In the genomic region with DNA sequence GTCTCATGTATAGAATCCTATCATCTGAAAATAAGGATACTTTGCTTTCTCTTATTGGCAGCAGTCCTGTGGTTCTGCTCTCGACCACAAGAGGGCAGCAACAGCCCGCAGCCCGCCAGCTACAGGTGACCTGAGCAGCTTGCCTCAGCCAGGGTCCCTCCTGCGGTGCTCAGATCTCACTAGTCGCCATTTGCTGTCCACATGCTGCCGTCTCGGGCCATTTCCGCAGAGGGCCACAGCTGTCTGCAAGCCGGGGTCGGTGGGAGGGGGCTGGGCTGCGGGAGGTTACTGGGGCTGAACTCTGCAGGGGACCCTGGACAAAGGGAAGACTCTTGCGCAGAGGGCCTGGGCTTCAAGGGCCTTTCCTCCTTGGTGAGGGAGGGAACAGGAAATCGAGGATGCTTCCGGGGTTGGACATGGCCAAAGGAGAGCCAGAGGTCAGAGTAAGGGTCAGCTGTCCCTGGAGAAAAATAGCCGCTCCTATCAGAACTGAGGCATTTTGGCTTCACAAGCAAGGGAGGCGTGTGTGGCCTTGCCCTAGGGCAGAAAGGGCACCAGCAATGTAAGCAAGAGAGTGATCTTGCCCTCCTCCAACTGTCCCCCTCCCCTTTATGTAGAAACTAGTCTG, we compare ENCODE assay signal across 8 mouse cellular contexts. TPM values are rescaled to one million over a fixed set of nuclear protein-coding genes. Genes with fewer than 3 reads are reported as not detected.
DNase-seq lines count a peak whose midpoint lies in the region; ATAC-seq and TF ChIP-seq lines count a peak whose summit lies in the region.

No protein-coding gene starts in this region.

- DNase-seq in ES-E14 (ENCODE audit: low read depth, low spot score) = peak; percentile 51
- DNase-seq in cerebellum, adult 11 months = peak; percentile 73
- peak; percentile 90 for DNase-seq in forebrain, embryonic 14.5 days (ENCODE audit: low spot score)
- DNase-seq in heart, postnatal 25 days (ENCODE audit: low spot score) = peak; percentile 49
- DNase-seq in layer of hippocampus, adult 18-20 months (ENCODE audit: low spot score in 2 of 2) = peak; percentile 35 to 75
- peak; percentile 90 for DNase-seq in lung, embryonic 14.5 days
- DNase-seq in ovary, adult 18-20 months (ENCODE audit: low spot score) = peak; percentile 45
- peak; percentile 80 for DNase-seq in thymus, postnatal 0 days (ENCODE audit: low spot score)

- peak overlapping the region; percentile 74; the same call in 1 of the 2 replicates for H3K27ac ChIP-seq in ES-E14 (ENCODE audit: insufficient read depth, low read depth, low read length, poor library complexity, severe bottlenecking)
- H3K27ac ChIP-seq in forebrain, embryonic 14.5 days (ENCODE audit: low read depth, low read length) = no peak overlapping the region
- no peak overlapping the region for H3K27ac ChIP-seq in lung, embryonic 14.5 days (ENCODE audit: low read depth)

- H3K4me3 ChIP-seq in ES-E14 (ENCODE audit: insufficient read depth in 1 of 2, low read depth in 1 of 2, low read length in 2 of 2, poor library complexity in 1 of 2, severe bottlenecking in 1 of 2) = peak overlapping the region; percentile 35 to 60
- H3K4me3 ChIP-seq in forebrain, embryonic 14.5 days (ENCODE audit: low read depth, low read length) = 0 out of 2 replicates have a peak overlapping the region, but pooled peaks have one; percentile 17
- H3K4me3 ChIP-seq in lung, embryonic 14.5 days (ENCODE audit: low read depth, low read length) = peak overlapping the region; percentile 28; the same call in 1 of the 2 replicates

- 4% methylated on average over 16 of the region's 16 CpGs for WGBS in forebrain, embryonic 14.5 days
- 6% methylated on average over 16 of the region's 16 CpGs for WGBS in lung, embryonic 14.5 days

- in situ Hi-C loops in ES-E14 (cut with MboI; ENCODE audit: low sequenced_read_pairs in 2 of 2, unreplicated experiment in 2 of 2) = loop anchor here in 1 of 2 experiments (10.0 kb wide), 1 partner anchor 246 kb away; no protein-coding TSS in a partner anchor

- TF ChIP-seq CTCF in lung, embryonic 14.5 days (IDR thresholded peaks at IDR 0.05; ENCODE audit: low read depth) = peak; percentile 99

- H3K27me3 ChIP-seq in forebrain, embryonic 14.5 days (replicated peaks; ENCODE audit: control insufficient read depth, insufficient read depth, low read length) = no peaks in the 10 kb centered on the region
- no peaks in the 10 kb centered on the region for H3K27me3 ChIP-seq in lung, embryonic 14.5 days (ENCODE audit: insufficient read depth, low read length)

- ATAC-seq in forebrain, embryonic 14.5 days = peak; percentile 95
- ATAC-seq in lung, embryonic 14.5 days (ENCODE audit: insufficient read depth) = peak; percentile 95

- peak overlapping the region; percentile 60 for H3K4me2 ChIP-seq in forebrain, embryonic 14.5 days (ENCODE audit: low read length)
- peak overlapping the region; percentile 67 for H3K4me2 ChIP-seq in lung, embryonic 14.5 days

- H3K9ac ChIP-seq in ES-E14 (ENCODE audit: insufficient read depth, low read depth, low read length, poor library complexity, severe bottlenecking) = peak overlapping the region; percentile 55; the same call in 1 of the 2 replicates
- H3K9ac ChIP-seq in forebrain, embryonic 14.5 days (ENCODE audit: low read length) = peak overlapping the region; percentile 44; the same call in 1 of the 2 replicates
- H3K9ac ChIP-seq in lung, embryonic 14.5 days = peak overlapping the region; percentile 26; the same call in 1 of the 2 replicates

- H3K9me3 ChIP-seq in ES-E14 (ENCODE audit: control insufficient read depth, insufficient read depth, low read depth, low read length) = no peaks in the 10 kb centered on the region
- H3K9me3 ChIP-seq in forebrain, embryonic 14.5 days (replicated peaks; ENCODE audit: control insufficient read depth, low read length) = no peaks in the 10 kb centered on the region
- no peaks in the 10 kb centered on the region for H3K9me3 ChIP-seq in lung, embryonic 14.5 days (ENCODE audit: low read depth, low read length)

- peaks cover 0 to 4% of the 10 kb centered on the region in 2 experiments; a peak in 1 of 4 replicates for H3K4me1 ChIP-seq in ES-E14 (ENCODE audit: control insufficient read depth in 2 of 2, insufficient read depth in 2 of 2, low read length in 2 of 2, poor library complexity in 1 of 2)
- H3K4me1 ChIP-seq in forebrain, embryonic 14.5 days (ENCODE audit: control insufficient read depth, insufficient read depth, low read length) = no peaks in the 10 kb centered on the region
- no peaks in the 10 kb centered on the region for H3K4me1 ChIP-seq in lung, embryonic 14.5 days (ENCODE audit: insufficient read depth)

- intact Hi-C loops in heart, postnatal 25 days (cut with DNase I) = loop anchor here (1.0 kb wide), 2 partner anchors 128 to 197 kb away; no protein-coding TSS in a partner anchor

- no peaks in the 10 kb centered on the region for H3K36me3 ChIP-seq in ES-E14 (ENCODE audit: control insufficient read depth, insufficient read depth, low read length, poor library complexity, severe bottlenecking)
- no peaks in the 10 kb centered on the region for H3K36me3 ChIP-seq in forebrain, embryonic 14.5 days (ENCODE audit: control insufficient read depth, insufficient read depth, low read length)
- no peaks in the 10 kb centered on the region for H3K36me3 ChIP-seq in lung, embryonic 14.5 days (ENCODE audit: insufficient read depth)

TF ChIP-seq in ES-E14, 5 proteins besides CTCF, POLR2A, EP300 and RAD21:
- peak; percentile 76; the same call in 1 of the 2 replicates for TF ChIP-seq ZC3H11A (IDR thresholded peaks at IDR 0.05; ENCODE audit: borderline replicate concordance, low read depth, low read length)
- TF ChIP-seq MAFK (IDR thresholded peaks at IDR 0.05; ENCODE audit: insufficient read depth, low read depth, low read length) = no peak

RNA-seq across cellular contexts. Expression of gene Hdhd5, which starts 8.1 kb away (rescaled TPM):
- total RNA-seq in ES-E14 (2012; rRNA removed) = 27.4 and 36.5 TPM in 2 replicates
- polyA plus RNA-seq in forebrain, embryonic 14.5 days (2014; fragmentation: Nextera tagmentation; extraction: Ambion mirVana) = 9.0 and 10.4 TPM in 2 replicates
- 10 to 100 TPM; 19.6 to 21.5 TPM for total RNA-seq in heart, postnatal 25 days (2021)
- total RNA-seq in layer of hippocampus, adult 18-20 months (2021) = 10 to 100 TPM; 27.7 to 30.5 TPM
- polyA plus RNA-seq in lung, embryonic 14.5 days (2014; fragmentation: Nextera tagmentation; extraction: Ambion mirVana) = 13.9 and 15.6 TPM in 2 replicates
- polyA plus RNA-seq in thymus, postnatal 0 days (2015; fragmentation: Nextera tagmentation; extraction: Ambion mirVana) = 42.6 and 48.3 TPM in 2 replicates

RNA-seq across cellular contexts. Expression of gene Tmem121b, which starts 45.6 kb away (rescaled TPM):
- total RNA-seq in ES-E14 (2012; rRNA removed) = 0.09 and 0.11 TPM in 2 replicates
- polyA plus RNA-seq in forebrain, embryonic 14.5 days (2014; fragmentation: Nextera tagmentation; extraction: Ambion mirVana) = 3.0 and 3.5 TPM in 2 replicates
- total RNA-seq in heart, postnatal 25 days (2021) = not detected
- 10 to 100 TPM; 37.4 to 40.7 TPM for total RNA-seq in layer of hippocampus, adult 18-20 months (2021)
- 0.14 and 0.17 TPM in 2 replicates for polyA plus RNA-seq in lung, embryonic 14.5 days (2014; fragmentation: Nextera tagmentation; extraction: Ambion mirVana)
- polyA plus RNA-seq in thymus, postnatal 0 days (2015; fragmentation: Nextera tagmentation; extraction: Ambion mirVana) = 0.31 and 0.42 TPM in 2 replicates

Comparison
In these comparisons a context has a peak if more than half of its experiments do, and no peak if none do; other contexts are left out.
1. RNA of gene Tmem121b, which starts 45.6 kb away (total RNA-seq): 37.4 to 40.7 TPM in layer of hippocampus, adult 18-20 months; 0.09 to 0.11 TPM in ES-E14 and not detected in heart, postnatal 25 days; every median in the first group is over 10 times any median in the second.
2. Peak in every context shown above with its lines, with median percentiles within 50 percentile points of each other: DNase-seq, H3K4me3 ChIP-seq and H3K9ac ChIP-seq.